Mouse (Mus musculus) lung, postnatal 25 days (tissue): Measurements from ENCODE around the gene Bcl9.
A peak's percentile ranks its signal among the peaks of the same experiment; 100 is the strongest.

Experiments used
- DNase-seq: peaks from one replicate; pipeline ENCODE4 v3.0.0; 2022; ENCODE audit warnings: low spot score

Bcl9 gene

DNA sequence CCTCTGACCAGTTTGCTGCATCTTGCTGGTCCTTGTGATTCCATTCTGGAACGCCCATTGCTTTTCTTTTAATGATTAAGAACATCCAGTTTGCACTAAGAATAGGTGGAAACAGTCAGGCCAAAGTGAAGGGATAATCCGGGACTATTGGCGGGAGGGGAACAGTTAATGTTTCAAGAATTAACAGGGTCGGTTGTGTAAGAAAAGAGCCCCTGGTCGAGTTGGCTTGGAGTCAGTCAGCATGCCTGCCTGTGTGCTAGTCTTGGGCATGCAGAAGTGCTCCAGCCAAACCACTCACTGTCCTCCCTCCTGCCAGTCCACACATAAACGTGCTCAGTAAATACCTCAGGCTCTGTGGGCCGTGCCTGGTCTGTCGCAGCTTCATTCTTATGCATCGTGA, 125.5 kb downstream of the Bcl9 start:
- DNase-seq = no peak

DNA sequence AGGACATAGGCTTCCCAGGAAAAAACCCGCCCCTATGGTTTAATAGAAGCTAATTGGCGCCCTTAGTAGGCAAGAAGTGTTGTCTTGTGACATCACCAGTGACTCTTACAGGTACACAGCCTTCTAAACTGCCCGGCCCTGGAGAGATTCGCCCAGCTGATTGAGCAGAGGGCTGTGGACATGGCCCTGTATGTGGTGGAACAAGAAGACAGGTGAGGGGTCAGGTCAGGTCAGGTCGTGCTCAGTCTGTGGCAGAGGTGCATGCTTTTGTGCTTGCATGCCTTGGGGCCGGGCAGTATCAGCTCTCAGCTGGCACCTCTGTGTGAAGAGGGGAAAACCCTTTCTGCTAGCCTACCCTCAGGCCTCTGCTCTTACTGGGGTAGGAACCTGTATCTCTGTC, 126.2 kb downstream of the Bcl9 start:
- DNase-seq = no peak

DNA sequence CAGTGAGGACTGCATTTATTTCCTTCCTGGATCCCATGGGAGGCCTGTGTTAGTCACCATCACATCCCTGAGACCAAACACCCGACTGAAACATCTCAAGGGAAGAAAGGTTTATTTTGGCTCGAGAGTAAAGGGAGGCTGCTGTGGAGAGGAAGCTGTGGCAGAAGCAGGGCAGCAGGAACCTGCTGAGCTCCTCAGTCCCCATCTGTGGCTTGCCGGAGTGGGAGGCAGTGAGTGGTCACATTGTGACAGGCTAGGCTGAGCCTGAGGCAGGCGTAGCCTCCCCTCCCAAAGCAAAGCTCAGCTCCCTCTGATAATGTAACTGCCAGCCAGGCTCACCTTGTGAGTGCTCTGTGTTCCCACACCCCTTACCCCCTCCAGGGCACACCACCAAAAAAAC, 130.6 kb downstream of the Bcl9 start:
- DNase-seq = no peak

DNA sequence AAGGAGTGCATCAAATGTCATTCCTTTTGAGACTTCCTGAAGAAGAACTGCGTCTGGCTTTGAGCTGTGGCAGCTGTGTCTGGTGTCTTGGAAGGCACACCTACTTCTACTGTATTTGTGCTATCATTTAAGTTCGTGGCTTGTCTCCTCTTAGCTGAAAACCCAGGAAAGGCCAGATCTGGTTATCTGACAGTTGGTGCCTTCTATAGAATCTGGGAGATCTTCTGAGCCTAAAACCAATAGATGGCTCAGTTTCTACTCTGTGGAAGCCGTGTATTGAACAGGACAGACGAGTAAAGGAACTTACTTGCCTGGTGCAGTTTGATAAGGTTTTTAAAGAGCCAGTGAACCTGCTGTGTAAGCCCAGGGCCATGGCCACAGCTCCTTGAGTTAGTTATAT, 133.2 kb downstream of the Bcl9 start:
- no peak for DNase-seq

DNA sequence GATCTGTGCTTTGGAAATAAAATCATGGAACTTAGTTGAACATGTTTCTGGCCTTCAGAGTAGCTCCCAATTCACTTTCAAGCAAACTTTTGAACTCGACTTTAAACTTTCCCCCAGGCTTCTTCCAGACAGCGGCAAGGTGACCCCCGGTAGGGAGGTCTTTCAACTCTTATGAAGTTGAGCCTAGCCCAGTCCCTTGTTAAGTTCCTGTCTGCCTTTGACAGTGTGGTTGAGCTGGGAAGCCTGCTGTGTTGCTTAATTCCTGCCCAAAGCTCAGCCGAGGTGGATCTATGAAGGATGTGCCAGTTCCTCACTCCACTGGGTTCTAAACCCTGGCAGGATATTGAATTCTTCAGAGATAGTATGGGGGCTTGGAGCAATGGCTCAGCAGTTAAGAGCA, 135.9 kb downstream of the Bcl9 start:
- no peak for DNase-seq

DNA sequence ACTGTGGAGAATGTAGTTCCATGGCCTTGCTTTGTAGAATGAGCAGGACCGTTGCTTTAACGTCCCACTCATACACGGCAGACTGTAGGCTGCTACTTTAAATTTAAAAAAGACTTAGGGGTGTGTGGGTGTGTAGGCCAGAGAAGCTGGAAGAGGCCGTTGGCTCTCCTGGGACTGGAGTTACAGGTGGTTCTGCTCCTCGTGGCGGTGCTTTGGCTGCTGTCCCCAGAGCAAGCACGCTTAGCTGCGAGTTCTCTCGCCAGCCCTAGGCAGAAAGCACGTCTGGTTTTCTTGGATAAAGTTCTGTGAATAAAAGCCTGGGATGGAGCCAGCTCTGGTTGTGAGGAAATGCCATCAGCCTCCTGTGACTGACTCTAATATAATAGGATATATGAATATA, 136.8 kb downstream of the Bcl9 start:
- DNase-seq = no peak

DNA sequence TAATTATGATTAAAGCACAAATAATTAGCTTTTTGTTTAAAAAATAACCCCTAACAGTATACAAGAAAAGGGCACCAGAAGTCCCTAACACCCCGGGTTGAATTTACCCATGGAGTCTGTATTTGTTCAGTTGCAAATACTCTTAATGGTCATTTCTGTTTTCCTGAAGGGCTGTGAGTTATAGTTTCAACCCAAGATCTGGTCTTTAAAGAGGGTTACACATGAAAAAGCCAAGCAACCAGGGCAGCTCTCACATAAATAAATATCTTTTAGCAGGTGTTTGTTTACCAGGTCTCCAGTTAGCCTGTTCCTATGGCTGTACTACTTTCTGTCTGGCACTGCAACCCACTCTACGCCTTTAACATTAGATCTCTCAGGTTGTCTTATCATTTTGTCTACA, 137.7 kb downstream of the Bcl9 start:
- DNase-seq = no peak

DNA sequence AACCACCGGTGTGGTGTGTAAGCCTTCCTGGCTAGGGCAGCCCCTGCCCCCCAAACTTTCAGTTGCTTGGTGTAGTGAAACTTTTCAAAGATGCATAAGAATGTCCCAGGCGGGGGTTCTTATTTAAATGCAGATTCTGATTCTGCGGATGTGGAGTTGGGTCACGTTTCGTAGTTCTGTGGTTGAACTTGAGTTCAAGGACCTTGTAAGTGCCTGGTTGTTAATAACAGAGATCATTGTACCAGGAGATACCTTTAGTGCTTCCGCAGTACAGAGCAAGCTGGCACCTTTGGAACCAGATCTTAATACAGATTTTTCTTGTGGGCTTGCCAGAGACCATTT, 138.2 kb downstream of the Bcl9 start:
- no peak for DNase-seq

DNA sequence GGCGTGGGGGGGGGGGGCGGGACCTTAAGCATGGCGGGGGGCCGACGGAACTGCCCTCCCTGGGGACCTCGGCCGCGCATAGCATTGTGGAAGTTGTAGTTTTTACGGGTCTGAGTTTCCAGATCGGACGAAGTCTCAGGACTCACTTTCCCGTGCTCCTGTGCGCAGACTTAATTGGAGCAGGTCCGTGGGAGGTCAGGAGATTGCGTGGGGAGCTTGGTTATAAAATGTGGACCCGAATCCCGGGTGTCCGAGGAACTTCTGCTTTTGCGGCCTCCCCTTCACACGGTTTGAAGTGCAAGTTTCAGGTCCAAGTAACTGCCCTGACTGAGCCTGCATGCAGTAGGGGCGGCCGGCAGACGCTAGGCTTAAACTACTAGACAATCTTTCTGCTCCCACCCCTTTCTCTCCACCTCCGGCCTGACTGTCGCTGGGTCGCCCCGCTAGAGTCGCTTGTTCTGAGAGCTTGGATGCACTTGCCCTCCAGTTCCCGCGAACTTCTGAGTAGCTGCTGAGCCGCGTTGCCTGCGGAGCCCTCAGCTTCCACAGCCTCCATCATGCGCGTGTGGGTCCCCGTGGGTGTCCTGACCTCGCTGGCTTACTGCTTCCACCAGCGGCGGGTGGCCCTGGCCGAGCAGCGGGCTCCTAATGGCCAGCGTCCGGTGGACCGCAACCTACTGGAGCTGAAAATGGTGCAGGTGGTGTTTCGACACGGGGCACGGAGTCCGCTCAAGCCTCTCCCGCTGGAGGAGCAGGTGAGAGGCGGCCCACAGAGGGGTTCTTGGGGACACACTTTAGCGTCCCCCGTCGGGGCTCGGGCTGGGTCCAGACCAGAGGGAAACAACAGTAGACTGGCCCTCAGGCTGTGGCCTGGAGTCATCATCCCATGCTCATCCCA, 138.9 kb downstream of the Bcl9 start, which contains the start of gene Acp6:
Gene Acp6 (plus strand): TSS at position 167 of the 898 bp plus-strand sequence.
- peak; percentile 96 for DNase-seq

DNA sequence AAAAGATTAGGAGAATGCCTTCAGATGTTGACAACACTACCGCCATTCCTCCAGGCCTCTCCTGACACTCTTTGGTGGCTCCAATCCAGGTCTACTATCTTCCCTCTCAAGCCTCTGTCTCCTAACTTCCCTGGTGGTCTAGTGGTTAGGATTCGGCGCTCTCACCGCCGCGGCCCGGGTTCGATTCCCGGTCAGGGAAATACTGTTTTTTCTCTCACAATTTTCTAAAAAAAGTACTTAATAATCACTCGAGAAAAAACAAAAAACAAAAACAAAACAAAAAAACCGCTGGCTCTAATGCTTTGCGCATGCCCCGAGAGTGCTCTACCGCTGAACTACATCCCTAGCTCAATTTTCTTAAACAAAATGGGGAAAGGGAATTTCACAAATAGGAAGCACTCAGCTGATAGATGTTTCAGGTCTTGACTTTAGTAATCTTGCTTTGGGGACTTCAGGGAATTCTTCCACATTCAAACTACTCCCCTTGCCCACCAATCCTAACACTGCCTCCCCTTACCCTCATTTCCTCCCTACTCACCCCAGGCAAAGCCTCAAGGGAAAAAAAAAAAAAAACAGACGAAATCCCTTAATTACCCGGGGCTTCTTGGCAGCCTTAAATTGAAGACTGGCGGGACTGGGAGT, 139.6 kb downstream of the Bcl9 start:
- peak; percentile 87 for DNase-seq

DNA sequence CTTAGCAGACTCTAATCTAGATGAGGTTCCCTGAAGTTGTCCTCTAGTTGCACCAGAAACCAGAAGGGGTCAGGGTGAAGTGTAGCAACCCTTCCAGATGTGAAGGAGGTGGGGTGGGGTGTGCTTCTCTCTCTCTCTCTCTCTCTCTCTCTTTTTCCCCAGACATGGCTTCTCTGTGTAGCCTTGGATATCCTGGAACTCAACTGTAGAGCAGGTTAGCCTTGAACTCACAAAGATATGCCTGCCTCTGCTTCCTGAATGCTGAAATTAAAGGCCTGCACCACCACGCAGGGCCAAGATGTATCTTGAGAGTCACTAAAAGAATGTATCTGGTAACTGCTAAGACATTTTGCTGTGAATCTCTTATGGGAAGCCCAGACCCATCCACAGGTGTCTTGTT, 140.4 kb downstream of the Bcl9 start:
- no peak for DNase-seq

DNA sequence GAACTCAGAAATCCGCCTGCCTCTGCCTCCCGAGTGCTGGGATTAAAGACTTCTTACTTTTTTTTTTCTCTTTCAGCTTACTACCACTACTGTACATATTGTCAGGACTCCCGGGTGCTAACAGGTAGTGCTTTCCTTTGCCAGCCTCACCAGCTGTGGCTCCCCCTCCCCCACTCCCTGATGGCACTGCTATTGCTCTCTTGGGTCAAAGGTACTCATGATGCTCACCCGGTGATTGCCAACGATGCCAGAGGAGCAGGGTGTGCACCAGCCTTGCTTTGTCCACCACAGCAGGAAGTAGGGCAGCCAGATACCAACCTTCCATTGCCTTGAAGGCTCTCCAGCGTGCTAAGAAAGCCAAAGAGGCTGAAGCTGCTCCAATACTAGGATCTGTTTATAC, 141.3 kb downstream of the Bcl9 start:
- no peak for DNase-seq
